Mouse (Mus musculus) forebrain, embryonic 16.5 days (tissue): ENCODE data around the gene Agbl3. TPM values are rescaled to one million over a fixed set of nuclear protein-coding genes. Genes with fewer than 3 reads are reported as not detected.

Source experiments
- ATAC-seq: fragments of 200-750 bp; cut with Nextera tagmentation; 2 replicates; pipeline ENCODE4 v1.8.0; 2017; ENCODE audit warnings: mild to moderate bottlenecking, moderate library complexity
- H3K27ac ChIP-seq: fragments of 300-500 bp; sonication (generic); 2 replicates; pipeline ENCODE4 v1.5.1; 2014; ENCODE audit warnings: low read length, control low read depth
- H3K27me3 ChIP-seq: fragments of 300-500 bp; sonication (generic); replicated peaks from 2 replicates; pipeline ENCODE4 v1.6.1; 2014; ENCODE audit warnings: low read length; ENCODE audit not compliant: control insufficient read depth, insufficient read depth
- H3K36me3 ChIP-seq: fragments of 300-500 bp; sonication (generic); 2 replicates; pipeline ENCODE4 v1.6.1; 2014; ENCODE audit not compliant: control insufficient read depth, insufficient read depth
- H3K4me1 ChIP-seq: fragments of 300-500 bp; sonication (generic); replicated peaks from 2 replicates; pipeline ENCODE4 v1.6.1; 2014; ENCODE audit warnings: low read length; ENCODE audit not compliant: control insufficient read depth, insufficient read depth
- H3K4me2 ChIP-seq: fragments of 300-500 bp; sonication (generic); 2 replicates; pipeline ENCODE4 v1.6.1; 2014; ENCODE audit warnings: mild to moderate bottlenecking, low read length, control low read depth
- H3K4me3 ChIP-seq: fragments of 300-500 bp; sonication (generic); replicated peaks from 2 replicates; pipeline ENCODE4 v1.5.1; 2014; ENCODE audit warnings: mild to moderate bottlenecking, low read length, control low read depth
- H3K9ac ChIP-seq: fragments of 300-500 bp; sonication (generic); replicated peaks from 2 replicates; pipeline ENCODE4 v1.6.1; 2014; ENCODE audit warnings: low read depth, low read length, control low read depth
- H3K9me3 ChIP-seq: fragments of 300-500 bp; sonication (generic); 2 replicates; pipeline ENCODE4 v1.6.1; 2016; ENCODE audit warnings: low read length; ENCODE audit not compliant: control insufficient read depth
- WGBS: fragments of 180-500 bp; shearing (Covaris S2); extraction: QIAGEN DNeasy Blood & Tissue Kit; methylation state at CpG from one replicate; pipeline ENCODE4 v1.1.7; 2014; 5-methylcytosine and 5-hydroxymethylcytosine counted together
- polyA plus RNA-seq: library from polyadenylated mRNA; unstranded; fragments of >200 nt; fragmentation: Nextera tagmentation; extraction: Ambion mirVana; gene quantifications from 2 replicates; pipeline ENCODE4 v1.2.1, GENCODE M21; 2015

Gene Agbl3
- polyA plus RNA-seq, 1 experiment from 2014 or later: 7.5 TPM

DNA sequence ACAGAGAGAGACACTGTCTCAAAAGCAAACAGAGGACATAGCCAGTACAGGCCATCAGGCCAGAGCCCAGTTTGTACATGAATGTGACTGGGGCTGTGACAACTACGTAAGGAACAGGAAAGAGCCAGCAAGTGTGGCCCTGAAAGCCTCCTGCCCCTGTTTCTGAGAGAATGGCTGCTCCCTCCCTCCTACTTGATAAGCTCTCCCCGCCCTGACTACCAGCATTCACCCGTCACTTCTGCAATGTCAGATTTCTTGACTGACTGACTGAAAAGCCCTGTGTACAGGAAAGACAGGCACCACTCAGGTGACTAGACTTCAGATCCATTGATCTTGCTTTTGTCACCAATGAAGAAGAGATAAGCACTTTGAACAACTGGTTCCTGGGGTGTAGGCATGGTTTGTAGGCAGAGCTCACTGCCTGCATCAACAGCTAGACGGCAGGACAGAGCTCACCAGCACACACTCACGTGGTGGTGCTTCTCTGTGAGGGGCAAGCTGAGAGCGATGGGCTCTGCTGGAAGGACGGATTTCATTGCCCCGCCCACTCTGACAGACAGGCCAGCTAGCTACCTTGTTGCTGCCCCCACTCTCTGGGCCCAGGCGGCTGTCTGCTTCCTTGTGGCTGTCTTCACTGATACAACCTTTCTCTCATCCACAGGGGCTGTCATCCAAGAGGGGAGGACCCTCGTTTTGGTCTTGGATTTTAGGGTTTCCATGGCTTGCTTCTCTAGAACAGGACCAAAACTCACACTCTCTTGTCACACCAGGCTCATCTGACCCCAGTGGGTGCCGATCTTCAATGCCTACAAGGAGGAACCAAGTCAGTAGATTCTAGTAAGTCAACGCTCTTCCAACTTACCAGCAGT is 96.0 kb downstream of the Agbl3 start:
- no peak overlapping the region for H3K4me2 ChIP-seq

DNA sequence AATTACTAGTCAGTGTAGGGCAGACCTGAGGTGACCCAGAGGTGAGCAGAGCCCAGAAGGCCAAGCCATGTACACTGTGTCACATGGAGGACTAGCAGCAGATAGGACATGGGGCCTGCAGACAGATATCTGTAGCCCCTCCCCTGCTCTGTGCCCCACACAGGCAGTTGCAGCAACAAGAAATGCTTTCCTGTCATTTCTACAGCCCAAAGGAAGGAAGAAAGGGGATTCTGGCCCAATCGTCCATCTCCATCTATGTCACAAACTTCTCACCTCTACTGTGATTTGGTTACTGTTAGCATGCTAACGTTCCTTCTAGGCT is 96.6 kb downstream of the Agbl3 start:
- WGBS: 46% methylated on average over 2 of the region's 2 CpGs
- Histone ChIP-seq H3K36me3 (no peaks in the 10 kb centered on the region), H3K9me3 (no peaks in the 10 kb centered on the region), H3K4me2 (peak overlapping the region; percentile 66), H3K27ac (no peak overlapping the region), H3K4me1 (peaks cover 18% of the 10 kb centered on the region), H3K9ac (no peak overlapping the region; the same call in 1 of the 2 replicates), H3K4me3 (peak overlapping the region; percentile 88; the same call in 1 of the 2 replicates), H3K27me3 (no peaks in the 10 kb centered on the region)
- no peak for ATAC-seq

More for the DNA sequence above, 96.0 kb downstream of the Agbl3 start:
- Histone ChIP-seq H3K4me1 (peaks cover 18% of the 10 kb centered on the region), H3K9ac (no peak overlapping the region), H3K27ac (no peak overlapping the region), H3K36me3 (no peaks in the 10 kb centered on the region), H3K4me3 (no peak overlapping the region), H3K27me3 (no peaks in the 10 kb centered on the region), H3K9me3 (no peaks in the 10 kb centered on the region)
- no peak for ATAC-seq
- 60% methylated on average over 12 of the region's 12 CpGs for WGBS

DNA sequence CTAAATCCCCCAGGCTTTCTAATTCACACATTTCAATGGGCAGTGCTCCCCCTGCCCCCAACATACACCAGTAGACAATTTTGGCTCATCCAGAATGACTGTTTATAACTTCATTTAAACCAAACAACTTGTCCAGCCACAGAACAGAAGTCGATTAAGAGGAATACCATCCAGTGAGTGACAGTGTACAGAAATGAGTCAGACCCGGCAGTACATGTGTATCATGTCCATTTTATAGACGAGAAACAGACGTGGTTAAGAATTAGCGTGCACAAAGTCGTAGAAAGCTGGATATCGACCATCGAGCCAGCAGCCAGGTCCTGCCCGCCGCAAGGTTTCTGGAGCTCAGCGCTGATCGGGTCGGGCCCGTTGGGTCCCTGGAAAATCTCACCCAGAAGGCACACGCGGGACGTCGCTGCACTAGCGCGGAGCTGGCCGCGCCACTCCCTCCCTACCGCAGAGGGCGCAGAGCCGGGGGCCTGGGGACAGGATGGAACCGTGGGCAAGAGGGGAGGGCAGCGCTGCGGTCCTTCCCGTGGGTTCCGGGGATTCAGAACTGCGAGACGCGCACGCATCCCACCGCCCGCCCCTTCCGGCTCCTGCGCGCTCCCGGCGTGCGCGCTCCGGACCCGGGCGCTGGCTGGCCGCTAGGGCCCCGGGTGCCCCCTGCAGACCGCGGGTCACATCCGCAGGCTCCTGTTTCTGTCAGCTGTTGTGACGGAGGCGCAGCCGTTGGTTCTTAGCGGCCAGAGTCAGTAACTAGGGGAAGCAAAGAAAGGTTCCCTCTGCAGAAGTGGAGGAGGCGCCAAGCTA is 97.5 kb downstream of the Agbl3 start, which contains the start of gene Cyren:
Cyren (minus strand) TSS at position 552 of the 813 bp plus-strand sequence.
- H3K36me3 ChIP-seq: no peaks in the 10 kb centered on the region
- WGBS: under 1% methylated on average over 55 of the region's 56 CpGs
- ATAC-seq: peak; percentile 96
- H3K4me3 ChIP-seq: peak within 1 kb of the TSS; percentile 88
- H3K9me3 ChIP-seq: no peaks in the 10 kb centered on the region
- peak within 1 kb of the TSS; percentile 89 for H3K27ac ChIP-seq
- no peaks in the 10 kb centered on the region for H3K27me3 ChIP-seq
- H3K9ac ChIP-seq: peak within 1 kb of the TSS; percentile 95
- H3K4me2 ChIP-seq: peak within 1 kb of the TSS; percentile 66
- H3K4me1 ChIP-seq: peaks cover 18% of the 10 kb centered on the region

DNA sequence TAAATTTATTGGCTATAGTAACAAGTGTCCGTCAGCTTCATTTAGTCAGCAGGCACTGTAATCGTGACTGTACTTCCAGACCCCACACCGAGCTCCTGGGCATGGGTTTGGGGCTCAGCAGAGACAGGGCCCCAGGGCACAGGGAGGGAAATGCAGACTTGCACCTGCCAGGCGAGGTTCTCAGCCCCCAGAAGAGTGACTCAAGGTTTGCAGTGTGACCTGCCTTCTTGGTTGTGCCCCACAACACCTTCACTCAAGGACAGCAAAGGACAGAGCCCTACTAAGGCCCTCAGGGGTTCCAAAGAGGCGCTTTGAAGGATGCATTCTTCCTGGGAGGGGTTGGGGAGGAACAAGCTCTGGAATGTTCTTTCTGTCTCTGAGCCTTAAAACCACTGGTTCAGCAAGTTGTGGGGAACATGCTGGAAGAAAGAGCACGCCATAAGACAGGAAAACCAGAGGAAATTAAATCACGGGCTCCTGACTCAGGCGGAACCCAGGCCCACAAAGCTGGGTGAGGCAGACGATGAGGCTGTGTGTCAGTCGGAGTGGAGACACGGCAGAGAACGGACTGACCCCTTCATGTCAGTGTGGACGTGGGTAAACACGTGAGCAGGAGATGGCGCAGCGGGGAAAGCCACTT is 99.0 kb downstream of the Agbl3 start:
- no peaks in the 10 kb centered on the region for H3K27me3 ChIP-seq
- H3K4me3 ChIP-seq: no peak overlapping the region
- no peak overlapping the region for H3K4me2 ChIP-seq
- no peak overlapping the region for H3K27ac ChIP-seq
- no peak overlapping the region for H3K9ac ChIP-seq
- H3K4me1 ChIP-seq: peaks cover 18% of the 10 kb centered on the region
- 90% methylated on average over 16 of the region's 16 CpGs for WGBS
- H3K9me3 ChIP-seq: no peaks in the 10 kb centered on the region
- ATAC-seq: no peak
- no peaks in the 10 kb centered on the region for H3K36me3 ChIP-seq

DNA sequence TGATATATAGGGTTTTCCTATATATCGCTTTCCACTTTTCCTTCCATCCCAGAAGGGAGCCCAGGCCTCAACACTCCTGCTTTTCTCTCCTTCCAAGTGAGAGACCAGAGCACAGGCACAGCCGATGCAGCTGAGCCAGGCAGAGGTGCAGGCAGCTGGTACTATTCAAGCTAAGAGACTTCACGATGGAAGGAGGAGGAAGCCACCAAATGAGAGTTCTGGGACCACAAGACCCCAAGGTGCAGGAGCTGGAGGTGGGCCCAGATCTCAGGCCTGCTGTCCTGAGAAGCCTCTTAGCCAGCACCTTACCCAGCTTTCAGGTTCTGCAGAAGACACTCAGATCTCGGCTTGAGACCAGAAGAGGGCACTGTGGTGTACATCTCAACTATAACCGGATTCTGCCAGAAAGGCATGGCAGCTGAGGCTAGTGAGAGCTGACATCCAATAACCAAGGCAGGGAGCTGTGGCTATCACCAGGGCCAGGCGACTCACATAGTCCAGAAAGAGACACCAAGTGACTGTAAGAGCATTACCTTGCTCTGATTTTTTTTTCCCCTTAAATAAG is 99.8 kb downstream of the Agbl3 start:
- H3K27ac ChIP-seq: no peak overlapping the region
- H3K9ac ChIP-seq: no peak overlapping the region
- H3K9me3 ChIP-seq: no peaks in the 10 kb centered on the region
- 56% methylated on average over 6 of the region's 6 CpGs for WGBS
- no peak overlapping the region for H3K4me3 ChIP-seq
- H3K27me3 ChIP-seq: no peaks in the 10 kb centered on the region
- peaks cover 18% of the 10 kb centered on the region for H3K4me1 ChIP-seq
- no peak for ATAC-seq
- H3K4me2 ChIP-seq: no peak overlapping the region
- H3K36me3 ChIP-seq: no peaks in the 10 kb centered on the region

DNA sequence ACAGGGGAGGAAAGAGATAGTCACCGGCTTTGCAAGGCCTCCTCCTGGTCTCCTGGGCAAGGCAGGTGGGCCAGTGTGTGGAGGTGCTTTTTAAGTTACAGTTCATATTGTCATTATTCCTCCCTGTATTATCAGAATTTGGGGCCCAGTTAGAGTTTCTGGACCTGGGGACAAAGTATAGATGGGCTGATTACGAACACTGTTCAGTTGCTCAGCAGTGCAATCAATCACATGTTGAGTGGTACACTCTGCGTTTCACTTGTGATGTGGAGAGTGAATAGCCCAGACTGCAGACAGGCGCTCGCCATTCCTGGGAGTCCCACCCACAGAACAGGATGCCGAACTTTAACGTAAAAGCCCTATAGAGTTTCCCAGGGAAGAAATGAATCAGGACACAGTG is 104.5 kb downstream of the Agbl3 start:
- H3K4me2 ChIP-seq: no peak overlapping the region
- no peak overlapping the region for H3K9ac ChIP-seq
- H3K4me1 ChIP-seq: peaks cover 9% of the 10 kb centered on the region
- H3K36me3 ChIP-seq: no peaks in the 10 kb centered on the region; the same call in 1 of the 2 replicates
- H3K27ac ChIP-seq: no peak overlapping the region
- ATAC-seq: no peak
- H3K9me3 ChIP-seq: no peaks in the 10 kb centered on the region
- no peak overlapping the region for H3K4me3 ChIP-seq
- WGBS: 88% methylated on average over 7 of the region's 7 CpGs
- H3K27me3 ChIP-seq: no peaks in the 10 kb centered on the region

DNA sequence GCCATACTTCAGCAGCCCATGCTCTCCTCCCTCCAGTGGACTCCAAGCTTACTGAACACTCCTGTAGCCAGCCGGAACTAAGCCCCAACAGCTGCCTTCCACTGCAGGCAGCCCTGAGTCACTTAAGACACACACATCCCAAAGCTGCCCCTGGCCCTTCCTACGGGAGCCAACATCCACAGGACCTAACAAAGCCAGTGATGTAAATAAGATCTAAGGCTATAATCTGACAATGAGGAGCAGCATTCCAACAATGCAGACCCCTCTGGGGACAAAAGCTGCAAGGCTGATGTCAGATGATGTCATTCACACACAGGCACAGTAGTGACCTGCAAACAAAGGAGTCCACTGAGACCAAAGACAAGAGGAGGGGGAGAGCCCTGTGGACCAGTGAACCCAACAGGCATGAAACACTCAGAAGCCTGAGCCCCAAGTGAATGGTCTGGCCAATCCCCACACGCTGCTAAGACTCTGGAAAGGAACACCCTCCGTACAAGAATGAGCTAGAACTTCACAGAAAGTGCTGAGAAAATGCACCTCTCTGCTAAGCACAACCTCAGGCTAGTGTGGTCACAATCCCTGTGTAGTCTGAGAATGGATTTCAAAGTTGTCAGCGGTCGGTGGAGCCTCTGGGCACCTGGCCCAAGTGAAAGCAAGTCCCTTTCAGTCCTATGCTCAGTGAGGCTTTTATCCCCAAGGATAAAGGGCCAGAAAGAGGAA is 107.1 kb downstream of the Agbl3 start:
- no peaks in the 10 kb centered on the region; the same call in 1 of the 2 replicates for H3K36me3 ChIP-seq
- H3K4me1 ChIP-seq: peaks cover 9% of the 10 kb centered on the region
- no peak overlapping the region for H3K4me3 ChIP-seq
- no peaks in the 10 kb centered on the region for H3K27me3 ChIP-seq
- H3K9ac ChIP-seq: 0 out of 2 replicates have a peak overlapping the region, but pooled peaks have one; percentile 10
- ATAC-seq: peak; percentile 55
- no peaks in the 10 kb centered on the region for H3K9me3 ChIP-seq
- no peak overlapping the region for H3K27ac ChIP-seq
- WGBS: 16% methylated on average over 6 of the region's 6 CpGs
- no peak overlapping the region for H3K4me2 ChIP-seq

DNA sequence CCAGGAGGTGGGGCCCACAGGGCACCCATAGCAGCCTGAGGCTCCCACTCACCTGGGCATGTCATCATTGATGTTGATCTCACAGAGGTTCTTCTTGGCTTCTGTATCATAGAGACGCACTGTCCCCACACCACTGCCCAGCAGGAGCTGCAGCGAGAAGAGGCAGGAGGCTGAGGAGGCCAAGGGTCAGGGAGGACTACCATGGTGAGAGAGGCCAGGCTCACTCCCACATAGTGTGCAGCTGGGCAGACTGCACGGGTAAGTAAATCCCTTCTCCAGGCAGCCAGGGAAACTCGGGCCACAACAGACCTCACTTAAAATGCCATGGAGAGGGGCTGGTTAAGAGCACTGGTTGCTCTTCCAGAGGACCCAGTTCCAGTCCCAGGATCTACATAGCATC is 109.0 kb downstream of the Agbl3 start:
- no peaks in the 10 kb centered on the region; the same call in 1 of the 2 replicates for H3K36me3 ChIP-seq
- H3K4me2 ChIP-seq: no peak overlapping the region
- no peaks in the 10 kb centered on the region for H3K9me3 ChIP-seq
- H3K4me3 ChIP-seq: no peak overlapping the region
- H3K9ac ChIP-seq: no peak overlapping the region
- H3K27ac ChIP-seq: no peak overlapping the region
- 67% methylated on average over 4 of the region's 4 CpGs for WGBS
- H3K27me3 ChIP-seq: no peaks in the 10 kb centered on the region
- no peak for ATAC-seq
- peaks cover 9% of the 10 kb centered on the region for H3K4me1 ChIP-seq
